Mouse (Mus musculus) brain, embryonic 18.5 days (tissue): ENCODE data around the gene Sms.

Experiments used
- DNase-seq: peaks from one replicate; pipeline ENCODE4 v3.0.0-alpha.2; 2012; ENCODE audit warnings: low read depth, low spot score

The Sms gene

GRCm38 (mm10) chrX:157491944-157492726 lies at the start of gene Sms:
TSS of gene Sms (minus strand) at chrX:157492287.
- DNase-seq: peak; percentile 16

- DNase-seq: no peak
Measured at GRCm38 (mm10) chrX:157506400-157506799, 14.3 kb upstream of the Sms start.

- DNase-seq: no peak
Measured at GRCm38 (mm10) chrX:157504506-157504905, 12.4 kb upstream of the Sms start.

- DNase-seq: no peak
Measured at GRCm38 (mm10) chrX:157501871-157502270, 9.8 kb upstream of the Sms start.

GRCm38 (mm10) chrX:157500004-157500403 lies 7.9 kb upstream of the Sms start:
- DNase-seq: no peak

- no peak for DNase-seq
Measured at GRCm38 (mm10) chrX:157493159-157493558, 1.1 kb upstream of the Sms start.

GRCm38 (mm10) chrX:157491145-157491935 lies 747 bp downstream of the Sms start:
- peak; percentile 8 for DNase-seq

GRCm38 (mm10) chrX:157490769-157491144 lies 1.3 kb downstream of the Sms start:
- DNase-seq: peak; percentile 2

- no peak for DNase-seq
Measured at GRCm38 (mm10) chrX:157489871-157490721, 2.0 kb downstream of the Sms start.

GRCm38 (mm10) chrX:157488831-157489230 lies 3.3 kb downstream of the Sms start:
- no peak for DNase-seq

- DNase-seq: no peak
Measured at GRCm38 (mm10) chrX:157486765-157487164, 5.3 kb downstream of the Sms start.

- DNase-seq: no peak
Measured at GRCm38 (mm10) chrX:157482842-157483241, 9.2 kb downstream of the Sms start.

GRCm38 (mm10) chrX:157481860-157482259 lies 10.2 kb downstream of the Sms start:
- no peak for DNase-seq

GRCm38 (mm10) chrX:157477328-157477727 lies 14.8 kb downstream of the Sms start:
- DNase-seq: no peak

GRCm38 (mm10) chrX:157476153-157476810 lies 15.8 kb downstream of the Sms start:
- no peak for DNase-seq

GRCm38 (mm10) chrX:157471711-157472660 lies 20.1 kb downstream of the Sms start:
- DNase-seq: no peak

- no peak for DNase-seq
Measured at GRCm38 (mm10) chrX:157468795-157469194, 23.3 kb downstream of the Sms start.

GRCm38 (mm10) chrX:157468055-157468454 lies 24.0 kb downstream of the Sms start:
- DNase-seq: no peak

- DNase-seq: no peak
Measured at GRCm38 (mm10) chrX:157465949-157466348, 26.1 kb downstream of the Sms start.

- no peak for DNase-seq
Measured at GRCm38 (mm10) chrX:157462716-157463115, 29.4 kb downstream of the Sms start.
